Mouse (Mus musculus): ENCODE measurements around the gene Sox1. TPM values are rescaled to one million over a fixed set of nuclear protein-coding genes. Genes with fewer than 3 reads are reported as not detected.

Sox1 gene
- polyA plus RNA-seq, 1 experiment from 2014 or later = not detected

DNA sequence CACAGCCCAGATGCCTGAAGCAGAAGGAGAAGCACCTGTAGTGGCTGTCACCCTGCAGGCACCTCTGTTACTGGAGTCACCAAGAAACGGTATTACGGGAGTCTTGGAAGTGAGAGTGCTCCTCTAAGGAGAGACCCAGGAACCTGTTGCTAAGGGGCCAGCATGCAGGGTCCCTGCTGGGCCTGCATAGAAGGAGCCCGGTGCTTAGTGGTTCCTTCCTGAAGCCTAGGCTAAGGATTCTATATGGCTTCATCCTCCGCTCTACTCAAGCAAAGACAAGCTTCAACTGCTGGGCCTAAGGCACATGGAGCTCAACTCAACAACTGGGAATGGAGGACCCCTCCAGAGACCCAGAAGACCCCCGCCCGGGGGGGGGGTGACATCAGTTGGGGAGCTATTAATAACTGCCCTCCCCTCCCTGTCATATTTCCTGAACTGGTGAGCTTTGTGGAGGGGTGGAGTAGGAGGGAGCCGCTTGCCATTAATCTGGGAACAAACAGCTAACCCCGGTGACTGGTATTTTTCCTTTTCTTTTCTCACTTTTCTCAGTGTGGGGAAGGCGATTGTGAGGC is 34.6 kb downstream of the Sox1 start:
- Histone ChIP-seq H3K27ac (no peak overlapping the region), H3K4me2 (ENCODE audit: low read length) (no peak overlapping the region), H3K4me1 (replicated peaks; ENCODE audit: insufficient read depth, low read length) (peaks cover 3% of the 10 kb centered on the region; the same call in 1 of the 2 replicates), H3K9me3 (replicated peaks; ENCODE audit: low read length) (no peaks in the 10 kb centered on the region), H3K36me3 (ENCODE audit: insufficient read depth, low read length) (no peaks in the 10 kb centered on the region), H3K27me3 (ENCODE audit: insufficient read depth, low read length) (peaks cover 82% of the 10 kb centered on the region), H3K4me3 (replicated peaks; ENCODE audit: low read depth, low read length) (no peak overlapping the region), H3K9ac (ENCODE audit: low read depth, low read length) (no peak overlapping the region)
- TF ChIP-seq CTCF (IDR thresholded peaks at IDR 0.05; ENCODE audit: low read depth) = no peak
- no peak for DNase-seq (ENCODE audit: low spot score)
- no peak for ATAC-seq (replicated peaks; ENCODE audit: low FRiP score, low read depth)
- 12% methylated on average over 9 of the region's 9 CpGs for WGBS

DNA sequence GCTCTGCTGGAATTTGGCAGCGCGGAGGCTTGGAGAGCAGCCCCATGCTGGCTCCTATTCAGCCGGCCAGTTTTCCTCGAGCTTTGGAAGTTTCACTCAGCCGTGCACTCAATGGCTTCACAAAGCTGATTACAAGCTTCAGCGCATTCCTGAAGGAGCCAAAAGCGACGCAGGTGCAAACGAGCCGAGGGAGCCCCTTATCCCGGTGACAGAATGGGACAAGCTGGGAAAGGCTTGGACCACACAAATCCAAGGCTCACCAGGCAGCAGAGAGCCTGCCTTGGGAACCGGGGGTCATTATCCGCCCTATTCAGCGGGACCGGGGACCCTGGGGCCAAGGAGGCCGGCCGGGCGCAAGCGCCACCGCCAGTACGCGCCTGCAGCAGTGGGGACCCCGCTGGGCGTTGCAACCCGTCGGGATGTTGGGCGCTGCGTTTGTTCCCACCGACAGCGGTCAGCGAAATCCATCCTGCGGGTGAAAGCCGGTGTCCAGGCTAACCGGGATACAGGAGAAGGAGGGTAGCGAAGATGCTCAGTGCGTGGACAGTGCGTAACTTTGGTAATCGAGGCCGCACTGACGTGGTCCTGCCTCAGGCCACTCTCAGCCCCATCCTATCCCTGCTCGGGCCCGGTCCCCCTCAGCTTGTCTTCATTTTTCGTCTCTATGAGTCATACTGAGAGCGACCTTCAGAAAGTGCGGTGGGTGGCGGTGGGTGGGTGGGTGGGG is 35.2 kb downstream of the Sox1 start:
- DNase-seq (ENCODE audit: low spot score) (no peak), ATAC-seq (replicated peaks; ENCODE audit: low FRiP score, low read depth) (peak; percentile 61; the same call in 1 of the 2 replicates)
- H3K4me3 ChIP-seq (replicated peaks; ENCODE audit: low read depth, low read length) = peak overlapping the region; percentile 18
- 2% methylated on average over 46 of the region's 46 CpGs for WGBS
- H3K9me3 ChIP-seq (replicated peaks; ENCODE audit: low read length) = no peaks in the 10 kb centered on the region
- H3K27ac ChIP-seq = no peak overlapping the region
- H3K9ac ChIP-seq (ENCODE audit: low read depth, low read length) = no peak overlapping the region
- TF ChIP-seq CTCF (IDR thresholded peaks at IDR 0.05; ENCODE audit: low read depth) = no peak
- no peaks in the 10 kb centered on the region for H3K36me3 ChIP-seq (ENCODE audit: insufficient read depth, low read length)
- peaks cover 3% of the 10 kb centered on the region; the same call in 1 of the 2 replicates for H3K4me1 ChIP-seq (replicated peaks; ENCODE audit: insufficient read depth, low read length)
- peak overlapping the region; percentile 44 for H3K4me2 ChIP-seq (ENCODE audit: low read length)
- H3K27me3 ChIP-seq (ENCODE audit: insufficient read depth, low read length) = peaks cover 77% of the 10 kb centered on the region

DNA sequence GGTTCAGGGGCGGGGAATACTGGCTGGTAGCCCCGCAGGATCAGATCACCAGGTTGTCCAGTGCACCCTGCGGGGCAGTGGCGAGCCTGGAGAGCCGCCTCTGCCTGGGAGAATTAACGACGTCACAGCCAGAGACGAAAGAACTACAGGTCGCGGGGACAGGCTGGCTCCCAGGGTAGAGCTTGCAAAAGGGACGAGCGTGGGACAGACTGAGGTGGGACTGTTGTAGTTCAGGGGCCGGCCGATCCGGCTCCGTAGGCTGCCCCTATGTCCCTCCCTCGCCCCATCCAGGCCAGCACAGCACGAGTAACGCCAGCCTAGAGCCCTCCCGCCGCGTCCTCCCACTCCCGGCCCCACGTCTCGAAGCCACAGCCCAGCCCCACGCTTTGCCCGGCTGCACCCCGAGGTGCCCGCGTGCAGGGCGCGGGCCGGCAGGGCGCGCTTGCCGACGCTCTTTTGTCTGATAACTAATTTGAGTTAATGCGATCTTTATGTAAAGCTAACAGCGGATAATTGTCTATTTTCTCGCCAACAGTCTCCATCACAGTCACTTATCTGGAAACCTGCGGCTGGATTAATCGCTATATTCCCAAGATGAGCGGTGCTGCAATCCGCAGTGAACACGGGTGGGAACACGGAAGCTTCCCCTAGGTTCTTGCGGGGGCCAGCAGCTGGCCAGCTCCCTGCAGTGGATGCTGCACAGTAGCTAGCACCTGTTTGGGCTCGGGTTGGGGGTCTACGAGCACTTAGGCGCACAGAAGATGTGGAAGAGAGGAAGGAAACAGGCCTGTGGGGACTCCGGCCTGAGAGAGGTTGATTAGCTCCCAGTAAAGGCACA is 36.0 kb downstream of the Sox1 start:
- no peaks in the 10 kb centered on the region for H3K9me3 ChIP-seq (replicated peaks; ENCODE audit: low read length)
- H3K4me2 ChIP-seq (ENCODE audit: low read length) = peak overlapping the region; percentile 44
- ATAC-seq (replicated peaks; ENCODE audit: low FRiP score, low read depth) = peak; percentile 52
- H3K4me1 ChIP-seq (replicated peaks; ENCODE audit: insufficient read depth, low read length) = peaks cover 3% of the 10 kb centered on the region; the same call in 1 of the 2 replicates
- WGBS = under 1% methylated on average over 51 of the region's 51 CpGs
- H3K27ac ChIP-seq = no peak overlapping the region
- H3K4me3 ChIP-seq (replicated peaks; ENCODE audit: low read depth, low read length) = peak overlapping the region; percentile 18; the same call in 1 of the 2 replicates
- H3K9ac ChIP-seq (ENCODE audit: low read depth, low read length) = no peak overlapping the region
- peaks cover 74% of the 10 kb centered on the region for H3K27me3 ChIP-seq (ENCODE audit: insufficient read depth, low read length)
- no peak for TF ChIP-seq CTCF (IDR thresholded peaks at IDR 0.05; ENCODE audit: low read depth)
- no peak for DNase-seq (ENCODE audit: low spot score)
- H3K36me3 ChIP-seq (ENCODE audit: insufficient read depth, low read length) = no peaks in the 10 kb centered on the region

DNA sequence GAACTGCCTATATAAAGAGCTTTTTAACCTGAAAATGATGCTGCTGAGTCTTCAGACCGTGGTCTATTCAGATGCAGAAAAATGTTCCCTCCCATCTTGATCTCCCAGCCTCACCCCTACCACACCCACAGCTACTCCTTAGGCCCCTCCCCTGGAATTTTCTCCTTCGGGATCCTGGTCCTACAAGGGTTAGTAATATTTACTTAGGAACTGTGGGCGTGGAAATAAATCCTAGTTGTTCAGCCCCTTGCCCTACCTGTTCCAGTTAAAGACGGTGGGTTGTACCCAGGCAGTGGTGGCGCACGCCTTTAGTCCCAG is 36.6 kb downstream of the Sox1 start:
- Histone ChIP-seq H3K4me3 (replicated peaks; ENCODE audit: low read depth, low read length) (no peak overlapping the region), H3K4me2 (ENCODE audit: low read length) (no peak overlapping the region), H3K27me3 (ENCODE audit: insufficient read depth, low read length) (peaks cover 70% of the 10 kb centered on the region), H3K9ac (ENCODE audit: low read depth, low read length) (no peak overlapping the region), H3K36me3 (ENCODE audit: insufficient read depth, low read length) (no peaks in the 10 kb centered on the region), H3K9me3 (replicated peaks; ENCODE audit: low read length) (no peaks in the 10 kb centered on the region), H3K27ac (no peak overlapping the region), H3K4me1 (replicated peaks; ENCODE audit: insufficient read depth, low read length) (peaks cover 3% of the 10 kb centered on the region; the same call in 1 of the 2 replicates)
- ATAC-seq (replicated peaks; ENCODE audit: low FRiP score, low read depth) (no peak), DNase-seq (ENCODE audit: low spot score) (no peak)
- no peak for TF ChIP-seq CTCF (IDR thresholded peaks at IDR 0.05; ENCODE audit: low read depth)
- WGBS = 47% methylated on average over 6 of the region's 6 CpGs

DNA sequence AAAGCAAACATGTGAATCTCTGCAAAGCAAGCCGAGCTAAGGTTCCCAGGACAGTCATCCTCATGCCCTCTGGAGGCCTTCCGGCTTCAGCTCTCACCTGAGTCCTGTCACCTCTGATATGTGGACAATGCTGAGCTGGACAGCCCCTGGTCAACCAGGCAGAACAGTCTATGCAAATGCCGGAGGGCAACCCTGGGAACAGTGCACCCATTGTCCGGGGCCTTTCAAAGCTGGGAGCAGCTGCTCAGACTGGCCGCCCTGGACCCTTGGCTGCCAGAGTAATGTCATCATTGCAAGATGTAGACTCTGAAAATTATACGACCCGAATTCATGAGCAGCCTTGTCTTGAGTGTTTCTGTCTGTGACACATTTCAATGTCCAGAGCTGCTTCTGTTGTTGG is 37.5 kb downstream of the Sox1 start:
- ATAC-seq (replicated peaks; ENCODE audit: low FRiP score, low read depth) = no peak
- H3K4me3 ChIP-seq (replicated peaks; ENCODE audit: low read depth, low read length) = no peak overlapping the region

DNA sequence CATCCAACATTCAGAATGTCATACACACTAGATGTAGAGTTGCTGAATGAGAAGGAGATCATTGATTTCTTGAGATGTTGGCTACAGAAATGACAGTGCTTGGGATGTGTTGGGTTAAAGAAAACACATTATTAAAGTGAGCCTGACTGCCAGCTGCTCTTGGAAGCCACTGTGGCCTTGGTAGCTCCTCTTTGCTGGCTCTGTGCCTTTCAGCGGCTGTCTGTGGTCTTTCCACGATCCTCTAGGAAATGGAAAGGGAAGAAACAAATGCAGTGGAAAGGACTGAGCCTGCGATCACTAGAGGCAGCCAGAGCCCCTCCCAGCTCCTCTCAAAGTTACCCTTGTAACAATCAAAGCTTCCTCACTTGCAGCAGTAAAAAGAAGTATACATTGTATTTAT is 39.7 kb downstream of the Sox1 start:
- no peak overlapping the region for H3K27ac ChIP-seq
- ATAC-seq (replicated peaks; ENCODE audit: low FRiP score, low read depth) = no peak
- peaks cover 3% of the 10 kb centered on the region; the same call in 1 of the 2 replicates for H3K4me1 ChIP-seq (replicated peaks; ENCODE audit: insufficient read depth, low read length)
- 44% methylated on average over 3 of the region's 3 CpGs for WGBS
- DNase-seq (ENCODE audit: low spot score) = no peak
- no peaks in the 10 kb centered on the region for H3K9me3 ChIP-seq (replicated peaks; ENCODE audit: low read length)
- TF ChIP-seq CTCF (IDR thresholded peaks at IDR 0.05; ENCODE audit: low read depth) = no peak
- no peak overlapping the region for H3K4me2 ChIP-seq (ENCODE audit: low read length)
- H3K9ac ChIP-seq (ENCODE audit: low read depth, low read length) = no peak overlapping the region
- H3K36me3 ChIP-seq (ENCODE audit: insufficient read depth, low read length) = no peaks in the 10 kb centered on the region
- H3K27me3 ChIP-seq (ENCODE audit: insufficient read depth, low read length) = peaks cover 40% of the 10 kb centered on the region
- H3K4me3 ChIP-seq (replicated peaks; ENCODE audit: low read depth, low read length) = no peak overlapping the region

More for the DNA sequence above, 37.5 kb downstream of the Sox1 start:
- H3K4me1 ChIP-seq (replicated peaks; ENCODE audit: insufficient read depth, low read length) = peaks cover 3% of the 10 kb centered on the region; the same call in 1 of the 2 replicates
- H3K27me3 ChIP-seq (ENCODE audit: insufficient read depth, low read length) = peaks cover 62% of the 10 kb centered on the region
- 60% methylated on average over 7 of the region's 7 CpGs for WGBS
- no peak for TF ChIP-seq CTCF (IDR thresholded peaks at IDR 0.05; ENCODE audit: low read depth)
- no peak overlapping the region for H3K4me2 ChIP-seq (ENCODE audit: low read length)
- DNase-seq (ENCODE audit: low spot score) = no peak
- no peaks in the 10 kb centered on the region for H3K9me3 ChIP-seq (replicated peaks; ENCODE audit: low read length)
- no peak overlapping the region for H3K27ac ChIP-seq
- no peaks in the 10 kb centered on the region for H3K36me3 ChIP-seq (ENCODE audit: insufficient read depth, low read length)
- no peak overlapping the region for H3K9ac ChIP-seq (ENCODE audit: low read depth, low read length)

Data from kidney, postnatal 0 days (tissue).